Comparison of ENCODE assay signal across 8 mouse cellular contexts in the genomic region with DNA sequence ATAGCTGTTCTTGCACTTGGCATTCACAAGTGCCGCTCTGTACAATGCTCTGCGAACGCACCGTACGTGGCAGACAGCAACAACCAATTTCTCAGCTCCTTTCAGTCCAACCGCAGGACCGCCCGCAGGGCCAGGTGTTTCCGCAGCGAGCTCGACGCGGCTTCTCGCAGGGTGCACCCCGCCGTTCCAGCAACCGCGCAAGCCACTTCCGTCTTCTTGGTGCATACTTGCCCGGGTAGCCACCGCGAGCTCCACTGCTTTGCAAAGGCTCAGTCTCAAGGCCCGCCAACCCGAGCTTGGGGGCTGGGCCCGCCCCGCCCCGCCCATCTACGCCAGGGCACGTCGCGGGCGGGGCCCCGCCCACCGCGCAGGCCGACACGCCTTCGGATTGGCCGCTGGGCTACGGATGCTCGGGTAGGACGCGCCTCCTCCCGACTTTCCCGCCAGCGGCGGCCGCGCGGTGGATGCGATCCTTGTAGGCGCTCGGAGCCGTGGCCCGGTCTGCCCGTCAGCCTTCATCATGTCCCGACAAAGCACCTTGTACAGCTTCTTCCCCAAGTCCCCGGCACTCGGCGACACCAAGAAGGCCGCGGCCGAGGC. TPM values are rescaled to one million over a fixed set of nuclear protein-coding genes. Genes with fewer than 3 reads are reported as not detected.
DNase-seq lines count a peak whose midpoint lies in the region; ATAC-seq lines count a peak whose summit lies in the region.

A gene (plus strand): TSS at position 434 of the 600 bp plus-strand sequence.

- no peaks in the 10 kb centered on the region for H3K27me3 ChIP-seq in hindbrain, embryonic 12.5 days

- H3K4me2 ChIP-seq in hindbrain, embryonic 12.5 days (replicated peaks) = peak within 1 kb of the TSS; percentile 72

- H3K27ac ChIP-seq in hindbrain, embryonic 12.5 days = peak within 1 kb of the TSS; percentile 91

- peak within 1 kb of the TSS; percentile 98 for H3K4me3 ChIP-seq in hindbrain, embryonic 12.5 days

- peak within 1 kb of the TSS; percentile 92 for H3K9ac ChIP-seq in hindbrain, embryonic 12.5 days

- H3K36me3 ChIP-seq in hindbrain, embryonic 12.5 days = peaks cover 9% of the 10 kb centered on the region

- ATAC-seq in hindbrain, embryonic 12.5 days (ENCODE audit: low FRiP score) = peak; percentile 100

- no peaks in the 10 kb centered on the region for H3K9me3 ChIP-seq in hindbrain, embryonic 12.5 days (replicated peaks)

- peaks cover 11% of the 10 kb centered on the region for H3K4me1 ChIP-seq in hindbrain, embryonic 12.5 days

- under 1% methylated on average over 55 of the region's 63 CpGs for WGBS in hindbrain, embryonic 12.5 days

- peak; percentile 89 for DNase-seq in MN1 (ENCODE audit: low spot score)
- peak; percentile 83 for DNase-seq in cerebellum, adult 9-10 months
- peak; percentile 61 to 79 for DNase-seq in frontal cortex, adult 2 months (ENCODE audit: extremely low spot score in 1 of 2, low spot score in 1 of 2)
- DNase-seq in layer of hippocampus, postnatal 14 days (ENCODE audit: low spot score in 2 of 2) = peak; percentile 77 to 85
- DNase-seq in lung, postnatal 14 days = peak; percentile 83
- DNase-seq in retina, adult 2 months (ENCODE audit: low read depth, low spot score) = peak; percentile 83
- DNase-seq in thymus, postnatal 36 days = peak; percentile 98 to 99

RNA-seq across cellular contexts. Expression of the gene that starts here (rescaled TPM):
- polyA plus RNA-seq in frontal cortex, adult 2 months (2012; rRNA removed) = 8.6 and 8.7 TPM in 2 replicates
- polyA plus RNA-seq in hindbrain, embryonic 12.5 days (2016; fragmentation: Nextera tagmentation; extraction: Ambion mirVana) = 55.3 and 58.9 TPM in 2 replicates
- total RNA-seq in layer of hippocampus, postnatal 14 days (2021) = 10 to 100 TPM; 12.7 to 13.6 TPM

Comparison
In these comparisons a context has a peak if more than half of its experiments do, and no peak if none do; other contexts are left out.
1. Peak in every context shown above with its lines: DNase-seq, ATAC-seq, H3K4me3 ChIP-seq and H3K27ac ChIP-seq.